Mouse (Mus musculus) ovary, adult 18-20 months (tissue): Measurements from ENCODE around the gene Wwc2.

Source experiments
- DNase-seq: peaks from one replicate; pipeline ENCODE4 v3.0.0; 2022; ENCODE audit warnings: low spot score, mixed read lengths

Gene Wwc2

DNA sequence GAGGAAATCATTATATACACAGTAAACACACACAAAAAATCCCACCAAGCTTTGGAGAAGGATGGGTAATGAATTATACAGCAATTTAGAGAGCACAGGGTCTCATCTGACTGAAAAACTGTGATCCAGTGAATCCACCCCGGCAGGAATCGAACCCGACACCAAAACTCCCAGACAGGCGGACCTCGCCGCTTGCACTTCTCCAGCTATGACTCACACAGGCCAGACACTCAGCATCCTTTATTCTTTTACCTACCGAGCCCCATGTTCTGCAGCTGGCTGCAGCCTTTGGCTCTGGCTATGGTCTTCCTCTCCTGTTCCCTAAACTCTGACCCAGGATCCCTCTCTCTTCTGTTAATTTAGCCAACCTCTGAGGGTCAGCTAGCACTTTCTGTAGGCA is 85.5 kb downstream of the Wwc2 start:
- no peak for DNase-seq

GRCm38 (mm10) chr8:47904004-47904403 is 86.7 kb downstream of the Wwc2 start:
- DNase-seq, result no peak

DNA sequence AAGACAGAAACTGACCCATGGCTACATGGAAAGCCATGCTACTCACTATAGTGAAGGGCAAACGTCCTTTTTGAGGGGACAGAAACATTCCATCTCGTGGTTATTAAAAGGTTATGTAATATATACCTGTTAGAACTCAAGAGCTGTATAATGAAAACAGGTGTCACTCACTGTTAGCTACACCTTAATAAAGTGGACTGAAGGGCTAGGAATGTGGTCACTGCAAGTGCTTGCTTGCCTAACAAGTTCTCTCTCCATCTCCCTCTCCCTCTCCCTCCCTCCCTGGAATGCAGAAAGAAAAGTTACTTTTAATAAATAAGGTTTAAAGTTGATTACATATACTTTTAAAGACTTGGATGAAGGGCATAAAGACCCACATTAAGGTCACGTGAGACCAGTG is 88.0 kb downstream of the Wwc2 start:
- no peak for DNase-seq

DNA sequence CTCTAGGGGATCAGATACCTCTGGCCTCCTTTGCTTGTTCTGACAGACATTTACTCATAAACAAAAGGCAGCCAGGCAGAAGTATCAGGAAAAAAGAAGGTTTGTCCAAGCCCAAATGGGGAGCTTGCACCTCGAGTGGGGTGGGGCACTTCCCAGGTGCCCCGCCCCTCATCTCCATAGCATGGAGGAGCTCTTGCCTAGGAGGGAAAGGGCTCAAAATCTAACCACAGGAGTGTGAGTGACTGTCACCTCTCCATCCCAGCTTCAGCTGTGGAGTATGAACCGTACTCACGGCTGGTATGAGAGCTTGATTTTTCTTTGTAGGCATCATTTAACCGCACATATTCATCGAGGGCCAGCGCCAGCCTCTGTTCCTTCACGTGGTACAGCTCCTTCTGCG is 90.4 kb downstream of the Wwc2 start:
- DNase-seq, result no peak

DNA sequence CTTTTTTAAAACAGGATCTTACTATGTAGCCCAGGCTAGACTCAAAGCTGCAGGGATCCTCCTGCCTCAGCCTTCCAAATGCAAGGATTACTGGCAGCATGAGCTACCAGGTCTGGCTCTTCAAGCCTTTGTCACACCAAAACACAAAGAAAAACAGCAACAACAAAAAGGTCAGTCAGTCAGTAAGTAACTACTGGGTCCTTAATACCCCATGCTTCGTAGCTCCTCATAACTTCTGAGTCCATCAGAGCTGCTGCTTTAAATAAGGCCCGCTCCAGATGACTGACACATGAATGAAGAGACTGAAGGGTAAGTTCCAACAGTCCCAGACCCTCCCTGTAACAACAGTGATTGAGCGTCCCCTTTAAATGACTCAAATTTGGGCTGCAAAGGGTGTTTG is 90.8 kb downstream of the Wwc2 start:
- DNase-seq, result no peak

GRCm38 (mm10) chr8:47892419-47892818 is 98.3 kb downstream of the Wwc2 start:
- DNase-seq, result no peak

GRCm38 (mm10) chr8:47891641-47892040 is 99.1 kb downstream of the Wwc2 start:
- no peak for DNase-seq

- DNase-seq, result no peak
These were observed 99.9 kb downstream of the Wwc2 start for GRCm38 (mm10) chr8:47890814-47891210.

GRCm38 (mm10) chr8:47889936-47890813 is 100.5 kb downstream of the Wwc2 start:
- DNase-seq, result no peak

DNA sequence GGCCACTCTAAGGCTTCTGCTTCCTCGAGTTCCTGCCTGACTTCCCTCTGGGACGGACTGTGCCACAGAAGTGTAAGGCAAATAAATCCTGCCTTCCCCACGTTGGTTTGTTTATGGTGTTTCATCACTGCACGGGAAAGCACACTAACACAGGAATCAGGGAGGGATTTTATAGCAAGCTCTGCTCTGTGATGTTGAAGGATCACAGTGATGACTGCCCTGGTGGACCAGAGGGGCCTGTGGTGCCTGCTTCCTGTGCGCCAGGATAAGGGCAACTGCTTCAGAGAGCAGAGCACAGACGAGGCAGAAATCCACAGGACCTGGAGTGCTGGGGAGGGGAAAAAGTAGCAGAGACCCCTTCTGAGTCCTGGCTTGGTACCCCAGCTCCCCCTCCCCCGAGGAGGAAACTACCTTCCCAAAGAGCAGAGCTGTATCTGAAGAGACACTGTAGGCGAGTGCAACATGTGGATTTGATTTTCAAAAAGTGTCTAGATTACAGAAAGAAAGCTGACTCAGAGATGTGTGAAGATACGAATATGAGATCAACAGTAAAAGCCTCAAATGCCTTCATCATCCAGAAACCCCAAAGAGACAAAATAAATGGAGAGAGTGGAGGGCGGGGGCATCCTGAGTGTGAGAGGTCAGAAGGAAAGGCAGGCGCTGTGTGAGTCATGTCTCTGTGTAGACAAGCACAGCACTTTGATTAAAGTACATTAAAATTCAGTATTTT is 101.7 kb downstream of the Wwc2 start:
- DNase-seq, result no peak

DNA sequence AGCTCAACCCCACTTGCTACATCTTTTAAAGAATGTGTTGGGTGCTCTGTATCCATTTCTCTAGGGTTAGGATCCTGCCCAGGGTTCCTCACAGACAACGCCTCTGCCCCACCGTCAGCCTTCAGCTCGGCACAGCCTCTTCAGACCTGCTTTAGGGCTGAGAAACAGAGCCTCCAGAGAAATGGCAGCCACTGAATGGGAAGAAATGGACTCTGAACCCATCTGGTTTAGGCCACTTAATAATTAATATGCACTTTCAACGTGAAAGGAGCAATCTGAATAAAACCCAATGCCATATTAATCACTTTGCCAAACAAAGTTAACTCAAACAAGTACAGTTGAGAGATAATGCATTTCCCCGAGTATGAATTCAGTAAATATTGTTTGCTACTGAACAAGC is 106.4 kb downstream of the Wwc2 start:
- no peak for DNase-seq

GRCm38 (mm10) chr8:47883739-47884138 is 107.0 kb downstream of the Wwc2 start:
- DNase-seq, result no peak

DNA sequence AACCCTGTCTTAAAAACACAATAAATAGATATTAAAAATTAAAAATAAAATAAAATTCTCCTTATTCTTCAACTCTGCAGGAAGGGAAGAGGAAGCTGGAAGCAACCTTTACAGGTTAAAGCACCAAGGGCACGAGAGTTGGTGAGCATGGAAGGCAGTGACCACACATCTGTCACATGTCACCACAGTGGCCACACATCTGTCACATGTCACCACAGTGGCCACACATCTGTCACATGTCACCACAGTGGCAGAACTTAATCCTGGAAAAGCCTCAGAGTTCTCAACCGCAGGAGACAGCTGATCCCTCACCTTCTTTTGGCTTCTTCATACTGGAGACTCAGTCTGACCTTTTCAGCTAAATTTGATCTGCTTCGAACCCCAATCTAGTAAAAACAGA is 112.2 kb downstream of the Wwc2 start:
- DNase-seq, result no peak

GRCm38 (mm10) chr8:47875865-47876264 is 114.9 kb downstream of the Wwc2 start:
- no peak for DNase-seq

DNA sequence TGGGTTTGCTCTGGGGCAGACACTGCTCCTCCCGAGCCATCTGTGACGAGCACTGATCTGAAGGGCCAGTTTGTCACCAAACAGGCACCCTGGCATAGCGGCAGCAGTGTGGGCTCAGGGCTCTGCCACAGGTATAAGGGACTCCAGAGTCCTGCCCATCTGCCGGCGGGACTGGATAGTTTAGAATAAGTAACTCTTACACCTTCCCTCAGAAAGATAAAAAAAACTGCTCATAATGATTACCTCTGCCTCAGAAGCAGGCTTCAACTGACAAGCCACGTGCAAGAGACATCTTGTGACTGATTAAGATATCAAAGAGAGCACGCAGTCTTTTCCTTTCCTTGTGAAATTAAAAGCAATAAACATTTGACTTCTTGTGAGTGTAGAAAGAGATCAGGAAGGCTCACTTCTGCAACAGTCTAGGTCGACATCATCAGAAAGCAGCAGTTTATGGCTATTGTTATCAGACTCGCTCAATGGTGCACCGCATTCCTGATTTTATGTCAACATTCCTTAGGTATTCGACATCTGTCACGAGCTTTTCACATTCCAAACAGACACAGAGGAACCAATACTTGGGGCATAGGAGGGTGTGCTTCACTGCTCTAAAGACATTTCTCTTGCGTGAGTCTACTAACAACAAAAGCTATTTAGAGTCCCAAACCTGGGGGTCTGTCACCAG is 116.1 kb downstream of the Wwc2 start:
- DNase-seq, result no peak

GRCm38 (mm10) chr8:47872361-47873107 is 118.2 kb downstream of the Wwc2 start:
- no peak for DNase-seq

DNA sequence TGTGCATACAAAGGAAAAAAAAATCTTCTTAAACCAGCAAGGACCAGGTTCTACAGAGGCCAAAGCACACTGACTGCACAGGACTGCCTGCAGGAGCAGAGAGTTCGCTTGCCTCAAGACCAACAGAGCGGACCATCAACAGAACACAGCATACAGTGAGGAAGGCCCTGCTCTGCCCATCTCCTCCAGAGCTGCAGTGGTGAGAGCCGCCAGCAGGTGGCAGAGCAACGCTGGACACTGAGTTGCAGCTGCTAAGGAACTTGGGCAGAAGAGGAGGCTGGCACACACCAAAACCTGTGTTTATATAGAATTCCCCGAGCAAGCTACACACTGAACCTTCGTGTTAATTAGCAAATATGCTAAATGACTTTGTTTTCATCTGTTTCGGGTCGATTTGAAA is 123.7 kb downstream of the Wwc2 start:
- DNase-seq, result peak; percentile 31

GRCm38 (mm10) chr8:47866568-47866967 is 124.2 kb downstream of the Wwc2 start:
- no peak for DNase-seq

DNA sequence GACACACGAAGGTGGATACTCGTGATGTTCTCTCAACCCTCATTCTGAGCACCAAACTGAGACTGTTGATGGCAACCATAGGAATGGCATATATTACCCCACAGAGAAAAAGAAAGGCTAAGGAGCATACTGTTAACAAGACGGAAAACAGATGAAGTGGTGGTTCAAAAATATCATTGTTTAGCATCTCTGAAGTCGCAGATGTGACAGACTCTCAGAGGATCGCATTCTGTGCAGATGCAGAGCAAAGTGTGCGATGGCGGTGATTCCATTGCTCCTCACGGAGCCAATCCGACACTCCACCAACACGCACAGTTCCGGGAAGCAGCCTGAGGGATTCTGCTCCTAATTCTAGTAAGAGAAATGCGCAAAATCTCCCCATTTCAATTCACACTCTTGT is 131.5 kb downstream of the Wwc2 start:
- no peak for DNase-seq

DNA sequence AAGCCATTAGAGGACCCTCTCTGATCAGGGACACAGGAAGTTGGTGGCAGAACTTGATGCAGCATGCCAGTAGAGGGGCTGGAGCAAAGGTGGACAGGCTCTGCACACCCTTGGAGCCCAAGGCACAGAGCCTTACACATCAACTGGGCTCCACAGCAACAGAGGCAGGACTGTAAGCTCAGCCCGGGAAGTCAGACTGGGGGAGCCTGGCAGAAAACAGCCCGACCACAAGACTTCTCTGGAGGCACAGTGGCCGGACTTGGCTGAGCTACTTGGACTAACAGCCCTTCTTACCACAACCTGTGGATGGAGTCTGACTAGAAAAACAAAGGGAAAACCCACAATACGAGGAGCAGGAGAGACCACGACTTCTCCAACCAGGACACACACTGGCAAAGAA is 137.4 kb downstream of the Wwc2 start:
- no peak for DNase-seq

DNA sequence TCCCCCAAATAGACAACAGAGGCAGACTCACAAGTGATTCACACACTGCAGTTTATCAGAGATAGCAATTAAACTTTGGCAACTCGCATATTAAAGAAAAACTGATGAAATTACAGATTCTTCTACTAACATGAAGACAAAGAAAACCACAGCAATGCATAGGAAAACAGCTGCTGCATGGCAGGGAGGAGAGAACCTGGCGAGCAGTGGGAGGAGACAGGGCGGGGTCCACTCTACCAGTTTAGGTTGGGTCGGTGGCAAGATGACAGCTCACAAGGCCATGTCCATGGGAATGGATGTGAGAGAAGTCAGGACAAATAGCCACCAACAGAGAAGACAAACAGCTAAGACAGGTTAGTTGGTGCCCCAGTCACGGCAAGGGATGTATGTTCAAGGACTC is 138.0 kb downstream of the Wwc2 start:
- no peak for DNase-seq

GRCm38 (mm10) chr8:47851824-47852502 is 138.8 kb downstream of the Wwc2 start:
- DNase-seq, result peak; percentile 20
